Comparison of ENCODE assay signal across 29 mouse cellular contexts in the genomic region with DNA sequence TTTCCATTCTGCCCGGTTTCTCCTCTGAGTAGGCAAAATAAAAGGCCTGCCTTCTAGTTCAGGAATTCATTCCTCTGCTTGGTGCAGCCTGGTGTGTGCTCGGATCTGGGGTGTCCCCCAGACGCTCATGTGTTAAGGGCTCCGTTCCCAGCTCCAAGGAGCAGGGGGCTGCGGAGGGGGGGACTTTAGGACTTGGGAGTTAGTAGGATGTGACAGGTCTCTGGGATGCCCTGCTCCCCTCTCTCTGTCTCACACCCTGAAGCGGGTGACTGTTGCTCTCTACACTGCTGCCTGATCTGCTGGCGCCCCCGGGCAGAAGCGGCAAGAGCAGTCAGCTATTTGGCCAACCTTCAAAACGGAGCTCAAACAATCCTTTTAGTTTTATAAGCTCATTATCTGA. TPM values are rescaled to one million over a fixed set of nuclear protein-coding genes. Genes with fewer than 3 reads are reported as not detected.
"Had no signal": no experiment of that assay in that cellular context is flagged by ENCODE, and none has a peak within 500 bp of the region (broad histone marks: within the 10 kb centered on the region; RNA-seq: fewer than 3 reads in every experiment).

No protein-coding gene starts in this region.

- H3K4me3 ChIP-seq: embryonic facial prominence, embryonic 10.5 days; embryonic facial prominence, embryonic 12.5 days; embryonic facial prominence, embryonic 13.5 days; embryonic facial prominence, embryonic 15.5 days; erythroblast, embryonic 14.5 days; forebrain, embryonic 10.5 days; forebrain, embryonic 12.5 days; forebrain, embryonic 13.5 days; gastrocnemius, adult 2 months; heart, adult 2 months; heart, embryonic 10.5 days had no signal

- H3K27me3 ChIP-seq: embryonic facial prominence, embryonic 12.5 days; embryonic facial prominence, embryonic 13.5 days; embryonic facial prominence, embryonic 15.5 days; forebrain, embryonic 12.5 days; forebrain, embryonic 13.5 days had no signal

- H3K27ac ChIP-seq: embryonic facial prominence, embryonic 10.5 days; embryonic facial prominence, embryonic 12.5 days; embryonic facial prominence, embryonic 13.5 days; embryonic facial prominence, embryonic 15.5 days; forebrain, embryonic 10.5 days; forebrain, embryonic 12.5 days; forebrain, embryonic 13.5 days; gastrocnemius, adult 2 months; heart, adult 2 months; heart, embryonic 10.5 days had no signal

- H3K4me2 ChIP-seq: embryonic facial prominence, embryonic 12.5 days; embryonic facial prominence, embryonic 13.5 days; embryonic facial prominence, embryonic 15.5 days; forebrain, embryonic 12.5 days; forebrain, embryonic 13.5 days had no signal

- H3K36me3 ChIP-seq: embryonic facial prominence, embryonic 10.5 days; embryonic facial prominence, embryonic 12.5 days; embryonic facial prominence, embryonic 13.5 days; embryonic facial prominence, embryonic 15.5 days; forebrain, embryonic 10.5 days; forebrain, embryonic 12.5 days; heart, embryonic 10.5 days had no signal

- H3K9ac ChIP-seq: embryonic facial prominence, embryonic 12.5 days; embryonic facial prominence, embryonic 13.5 days; embryonic facial prominence, embryonic 15.5 days; forebrain, embryonic 12.5 days; forebrain, embryonic 13.5 days had no signal

- ATAC-seq: forebrain, embryonic 13.5 days; forebrain, embryonic 14.5 days; forebrain, embryonic 16.5 days had no signal

- DNase-seq: cerebellum, adult 2 months; cerebellum, adult 8-10 months; cerebellum, adult 9-10 months; cerebellum, adult 9-11 months; cerebellum, postnatal 10 days; cerebellum, postnatal 14 days; cerebellum, postnatal 25 days; cerebellum, postnatal 36 days; embryo, embryonic 11 days; gastrocnemius, adult 2 months; gastrocnemius, postnatal 10 days; gastrocnemius, postnatal 14 days; gastrocnemius, postnatal 25 days; gastrocnemius, postnatal 36 days; heart, adult 18-20 months; heart, adult 2 months had no signal

- H3K4me1 ChIP-seq: embryonic facial prominence, embryonic 12.5 days; embryonic facial prominence, embryonic 13.5 days; embryonic facial prominence, embryonic 15.5 days; forebrain, embryonic 10.5 days; forebrain, embryonic 12.5 days; forebrain, embryonic 13.5 days; heart, embryonic 10.5 days had no signal

- H3K9me3 ChIP-seq: embryonic facial prominence, embryonic 10.5 days; embryonic facial prominence, embryonic 12.5 days; embryonic facial prominence, embryonic 13.5 days; embryonic facial prominence, embryonic 15.5 days; forebrain, embryonic 10.5 days; forebrain, embryonic 12.5 days; forebrain, embryonic 13.5 days; heart, embryonic 10.5 days had no signal

RNA-seq across cellular contexts. Expression of a gene that starts 10.0 kb away (rescaled TPM):
- polyA plus RNA-seq: embryonic facial prominence, embryonic 10.5 days; embryonic facial prominence, embryonic 11.5 days; erythroblast, embryonic 14.5 days; forebrain, embryonic 10.5 days; forebrain, embryonic 11.5 days; forebrain, embryonic 12.5 days; heart, embryonic 10.5 days had no signal
